Comparison of ENCODE assay signal across 23 mouse cellular contexts in the genomic region with DNA sequence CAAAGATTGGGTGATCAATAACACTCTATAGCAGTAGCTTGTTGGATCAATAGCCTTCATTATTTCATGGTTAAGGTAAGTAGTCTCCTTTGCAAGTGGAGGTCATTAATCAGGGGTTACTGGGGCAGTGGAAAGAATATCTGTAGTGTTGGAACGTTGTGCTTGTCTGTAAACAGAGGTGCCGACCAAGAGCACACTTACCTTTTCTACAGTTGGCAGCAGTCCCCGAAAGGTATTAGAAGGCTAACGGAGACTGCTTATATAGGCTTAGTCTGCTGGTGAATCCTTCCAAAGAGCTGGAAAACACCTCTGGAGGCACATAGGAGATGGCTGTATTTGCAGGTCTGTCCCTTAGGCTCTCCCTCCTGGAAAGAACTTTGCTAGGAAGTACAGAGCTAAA. TPM values are rescaled to one million over a fixed set of nuclear protein-coding genes. Genes with fewer than 3 reads are reported as not detected.
DNase-seq lines count a peak whose midpoint lies in the region; ATAC-seq and TF ChIP-seq lines count a peak whose summit lies in the region.
"Had no signal": no experiment of that assay in that cellular context is flagged by ENCODE, and none has a peak within 500 bp of the region (broad histone marks: within the 10 kb centered on the region; RNA-seq: fewer than 3 reads in every experiment).

No protein-coding gene starts in this region.

- ATAC-seq in liver, embryonic 11.5 days (replicated peaks; ENCODE audit: low FRiP score), result no peak
- ATAC-seq: forebrain, embryonic 14.5 days; forebrain, postnatal 0 days; hindbrain, postnatal 0 days; Patski had no signal

- 24% methylated on average over 4 of the region's 4 CpGs for WGBS in liver, adult 2 months
- 76% methylated on average over 4 of the region's 4 CpGs for WGBS in liver, embryonic 11.5 days
- 56% methylated on average over 4 of the region's 4 CpGs for WGBS in lung, adult 2 months

- H3K4me2 ChIP-seq in liver, embryonic 11.5 days, result no peak overlapping the region
- H3K4me2 ChIP-seq: heart, embryonic 13.5 days; hindbrain, embryonic 14.5 days had no signal

- H3K27me3 ChIP-seq in liver, adult 2 months (ENCODE audit: control insufficient read depth, insufficient read depth, low read length), result no peaks in the 10 kb centered on the region
- H3K27me3 ChIP-seq in liver, embryonic 11.5 days (replicated peaks; ENCODE audit: control insufficient read depth, insufficient read depth, low read length), result no peaks in the 10 kb centered on the region
- H3K27me3 ChIP-seq: heart, embryonic 13.5 days; Patski had no signal

- no peak overlapping the region for H3K4me3 ChIP-seq in liver, adult 2 months (ENCODE audit: insufficient read depth, low read depth, low read length)
- H3K4me3 ChIP-seq in liver, embryonic 11.5 days (ENCODE audit: low read depth, low read length), result no peak overlapping the region
- no peak overlapping the region for H3K4me3 ChIP-seq in lung, adult 2 months (replicated peaks; ENCODE audit: extremely low read depth, low read depth, low read length)
- H3K4me3 ChIP-seq: gastrocnemius, adult 2 months; heart, adult 2 months; heart, embryonic 10.5 days; heart, embryonic 13.5 days had no signal

- H3K27ac ChIP-seq in liver, adult 2 months (replicated peaks; ENCODE audit: insufficient read depth, low read depth, low read length), result no peak overlapping the region
- H3K27ac ChIP-seq in liver, embryonic 11.5 days (ENCODE audit: low read depth, low read length), result no peak overlapping the region
- H3K27ac ChIP-seq: gastrocnemius, adult 2 months; heart, adult 2 months; heart, embryonic 10.5 days; heart, embryonic 13.5 days; hindbrain, embryonic 14.5 days; hindbrain, postnatal 0 days had no signal

- H3K9ac ChIP-seq in liver, adult 2 months (ENCODE audit: low read depth, low read length), result no peak overlapping the region
- H3K9ac ChIP-seq in liver, embryonic 11.5 days (ENCODE audit: low read depth, low read length), result no peak overlapping the region
- H3K9ac ChIP-seq: forebrain, postnatal 0 days; heart, embryonic 13.5 days; hindbrain, embryonic 14.5 days had no signal

- H3K9me3 ChIP-seq in liver, embryonic 11.5 days (ENCODE audit: control insufficient read depth, low read length), result no peaks in the 10 kb centered on the region
- H3K9me3 ChIP-seq: heart, embryonic 10.5 days; heart, embryonic 13.5 days had no signal

- peak; percentile 92 for DNase-seq in liver, adult 2 months (ENCODE audit: extremely low read depth, low read depth, low spot score)
- no peak for DNase-seq in liver, embryonic 11.5 days (ENCODE audit: low spot score)
- DNase-seq in lung, postnatal 25 days (ENCODE audit: low spot score), result peak; percentile 22
- no peak for DNase-seq in lung, adult 2 months
- DNase-seq in fat pad, adult 2 months (ENCODE audit: extremely low read depth, low read depth, low spot score), result peak; percentile 80
- DNase-seq in MN1 (ENCODE audit: low spot score), result no peak
- DNase-seq: adrenal gland, postnatal 10 days; adrenal gland, postnatal 36 days; cerebellum, adult 18-20 months; cerebellum, adult 9-10 months; cerebellum, postnatal 14 days; forebrain, postnatal 0 days; gastrocnemius, adult 2 months; gastrocnemius, postnatal 14 days; heart, adult 2 months; heart, postnatal 14 days; heart, postnatal 4 days had no signal

- H3K4me1 ChIP-seq in liver, adult 2 months (ENCODE audit: control insufficient read depth, insufficient read depth, low read length), result peaks cover 14% of the 10 kb centered on the region
- peaks cover 8% of the 10 kb centered on the region for H3K4me1 ChIP-seq in liver, embryonic 11.5 days (replicated peaks; ENCODE audit: control insufficient read depth, insufficient read depth, low read length)
- H3K4me1 ChIP-seq in lung, adult 2 months (ENCODE audit: control insufficient read depth, insufficient read depth, low read length), result peaks cover 3% of the 10 kb centered on the region

- peaks cover 1% of the 10 kb centered on the region; the same call in 1 of the 2 replicates for H3K36me3 ChIP-seq in liver, adult 2 months (ENCODE audit: control insufficient read depth, insufficient read depth, low read length)
- H3K36me3 ChIP-seq in liver, embryonic 11.5 days (ENCODE audit: control insufficient read depth, insufficient read depth, low read length), result no peaks in the 10 kb centered on the region; the same call in 1 of the 2 replicates

- TF ChIP-seq CTCF in liver, adult 2 months (IDR thresholded peaks at IDR 0.05; ENCODE audit: low read depth, low read length), result no peak
- no peak for TF ChIP-seq CTCF in lung, adult 2 months (IDR thresholded peaks at IDR 0.05; ENCODE audit: insufficient read depth, low read length)

- TF ChIP-seq POLR2A in liver, adult 2 months (IDR thresholded peaks at IDR 0.05; ENCODE audit: extremely low read depth, insufficient read depth, low read length), result no peak
- no peak for TF ChIP-seq POLR2A in lung, adult 2 months (IDR thresholded peaks at IDR 0.05; ENCODE audit: borderline replicate concordance, extremely low read depth, low read depth, low read length)

- peaks cover 12% of the 10 kb centered on the region; the same call in 1 of the 2 replicates for H3K79me2 ChIP-seq in liver, adult 2 months (ENCODE audit: control insufficient read depth, insufficient read depth, low read length)

RNA-seq across cellular contexts. Expression of a gene that starts 8.5 kb away (rescaled TPM):
- total RNA-seq in liver, adult 2 months (2014; rRNA removed), result 8.7 TPM in 2 replicates
- 4.3 and 6.1 TPM in 2 replicates for polyA plus RNA-seq in liver, adult 2 months (2012; rRNA removed)
- polyA plus RNA-seq in liver, embryonic 11.5 days (2014; fragmentation: Nextera tagmentation; extraction: Ambion mirVana), result 12.7 and 14.5 TPM in 2 replicates
- polyA plus RNA-seq in lung, adult 2 months (2012; rRNA removed), result 10.2 and 13.0 TPM in 2 replicates

Comparison
In these comparisons a context has a peak if more than half of its experiments do, and no peak if none do; other contexts are left out.
1. DNase-seq: peak in liver, adult 2 months (single experiment), lung, postnatal 25 days (single experiment) and fat pad, adult 2 months (single experiment); none in liver, embryonic 11.5 days (single experiment), lung, adult 2 months (single experiment) and MN1 (single experiment).